Mouse (Mus musculus) central nervous system, embryonic 18 days (tissue): ENCODE measurements around the gene Tinag. TPM values are rescaled to one million over a fixed set of nuclear protein-coding genes. Genes with fewer than 3 reads are reported as not detected.

Experiments used
- polyA plus RNA-seq: library from polyadenylated mRNA; depleted of rRNA; stranded (reverse); fragments of >200 nt; gene quantifications from 2 replicates; pipeline ENCODE4 v1.2.3, GENCODE M21; 2012; rRNA removed

The Tinag gene
- polyA plus RNA-seq, result 0.04 and 0.09 TPM in 2 replicates

GRCm38 (mm10) chr9:77045585-77045984 is at the start of gene Tinag:
Gene Tinag (minus strand): TSS chr9:77045794.

